Mouse (Mus musculus) forebrain, embryonic 12.5 days (tissue): ENCODE measurements at regions not wholly inside any gene's neighbourhood (a gene's known extent, or its start where the extent isn't known, plus 50 kb on each side); places are given as distances from the start of the nearest gene placed in this dataset.

Experiments used
- ATAC-seq: fragments of 200-750 bp; cut with Nextera tagmentation; 2 replicates; pipeline ENCODE4 v1.8.0; 2017; ENCODE audit warnings: moderate TSS enrichment; ENCODE audit not compliant: low FRiP score
- H3K27ac ChIP-seq: fragments of 300-500 bp; sonication (generic); 2 replicates; pipeline ENCODE4 v1.5.1; 2016; ENCODE audit warnings: mild to moderate bottlenecking
- H3K27me3 ChIP-seq: fragments of 300-500 bp; sonication (generic); 2 replicates; pipeline ENCODE4 v1.6.1; 2016; ENCODE audit warnings: mild to moderate bottlenecking
- H3K36me3 ChIP-seq: fragments of 300-500 bp; sonication (generic); replicated peaks from 2 replicates; pipeline ENCODE4 v1.6.1; 2016; ENCODE audit warnings: mild to moderate bottlenecking
- H3K4me1 ChIP-seq: fragments of 300-500 bp; sonication (generic); 2 replicates; pipeline ENCODE4 v1.6.1; 2016
- H3K4me2 ChIP-seq: fragments of 300-500 bp; sonication (generic); 2 replicates; pipeline ENCODE4 v1.6.1; 2016; ENCODE audit warnings: mild to moderate bottlenecking, moderate library complexity
- H3K4me3 ChIP-seq: fragments of 300-500 bp; sonication (generic); replicated peaks from 2 replicates; pipeline ENCODE4 v1.5.1; 2016; ENCODE audit warnings: mild to moderate bottlenecking
- H3K9ac ChIP-seq: fragments of 300-500 bp; sonication (generic); 2 replicates; pipeline ENCODE4 v1.6.1; 2016; ENCODE audit warnings: mild to moderate bottlenecking
- H3K9me3 ChIP-seq: fragments of 300-500 bp; sonication (generic); 2 replicates; pipeline ENCODE4 v1.6.1; 2016
- WGBS: fragments of 180-500 bp; shearing (Covaris S2); methylation state at CpG from one replicate; pipeline ENCODE4 v1.1.7; 2016; 5-methylcytosine and 5-hydroxymethylcytosine counted together

GRCm38 (mm10) chr13:107449598-107450179, 427.8 kb upstream of the Kif2a start:
- Histone ChIP-seq H3K4me1 (no peaks in the 10 kb centered on the region), H3K36me3 (no peaks in the 10 kb centered on the region), H3K27ac (no peak overlapping the region), H3K9ac (no peak overlapping the region), H3K4me2 (no peak overlapping the region), H3K27me3 (no peaks in the 10 kb centered on the region), H3K9me3 (no peaks in the 10 kb centered on the region), H3K4me3 (no peak overlapping the region)
- 77% methylated on average over 11 of the region's 11 CpGs for WGBS
- ATAC-seq = 0 out of 2 replicates have a peak, but pooled peaks have one; percentile 14

DNA sequence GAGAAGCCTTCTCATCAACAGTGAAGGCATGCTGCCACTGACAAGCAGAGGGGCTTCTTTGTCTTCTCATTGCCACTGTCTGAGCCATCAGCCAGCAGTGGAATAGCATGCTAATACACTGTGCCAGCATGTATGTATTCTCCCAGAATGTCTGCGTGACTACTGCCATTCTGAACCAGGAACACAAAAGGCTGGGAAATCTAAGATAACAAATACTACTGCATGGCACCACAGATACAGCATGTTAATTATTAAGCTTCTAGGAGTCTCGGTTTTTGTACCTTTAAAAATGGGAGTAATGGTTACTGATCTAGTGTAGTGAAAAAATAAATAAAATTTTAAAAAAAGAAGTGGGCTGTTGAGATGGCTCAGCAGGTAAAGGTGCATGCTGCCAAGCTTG, 425.9 kb upstream of the Kif2a start:
- Histone ChIP-seq H3K36me3 (no peaks in the 10 kb centered on the region), H3K4me1 (no peaks in the 10 kb centered on the region), H3K4me3 (no peak overlapping the region), H3K27me3 (no peaks in the 10 kb centered on the region), H3K4me2 (no peak overlapping the region), H3K9me3 (no peaks in the 10 kb centered on the region), H3K27ac (no peak overlapping the region), H3K9ac (no peak overlapping the region)
- WGBS = 84% methylated on average over 2 of the region's 2 CpGs
- ATAC-seq = no peak

GRCm38 (mm10) chr13:107419363-107420155, 397.6 kb upstream of the Kif2a start:
- Histone ChIP-seq H3K9ac (no peak overlapping the region), H3K4me1 (no peaks in the 10 kb centered on the region), H3K4me2 (no peak overlapping the region), H3K4me3 (no peak overlapping the region), H3K27me3 (no peaks in the 10 kb centered on the region), H3K9me3 (no peaks in the 10 kb centered on the region), H3K27ac (no peak overlapping the region), H3K36me3 (no peaks in the 10 kb centered on the region)
- no peak for ATAC-seq
- 78% methylated on average over 3 of the region's 3 CpGs for WGBS

GRCm38 (mm10) chr13:107410267-107410666, 388.3 kb upstream of the Kif2a start:
- no peak for ATAC-seq
- H3K36me3 ChIP-seq = no peaks in the 10 kb centered on the region
- H3K27ac ChIP-seq = no peak overlapping the region
- H3K27me3 ChIP-seq = no peaks in the 10 kb centered on the region
- no peak overlapping the region for H3K9ac ChIP-seq
- H3K9me3 ChIP-seq = no peaks in the 10 kb centered on the region
- H3K4me3 ChIP-seq = no peak overlapping the region
- no peak overlapping the region for H3K4me2 ChIP-seq
- H3K4me1 ChIP-seq = peaks cover 14% of the 10 kb centered on the region

DNA sequence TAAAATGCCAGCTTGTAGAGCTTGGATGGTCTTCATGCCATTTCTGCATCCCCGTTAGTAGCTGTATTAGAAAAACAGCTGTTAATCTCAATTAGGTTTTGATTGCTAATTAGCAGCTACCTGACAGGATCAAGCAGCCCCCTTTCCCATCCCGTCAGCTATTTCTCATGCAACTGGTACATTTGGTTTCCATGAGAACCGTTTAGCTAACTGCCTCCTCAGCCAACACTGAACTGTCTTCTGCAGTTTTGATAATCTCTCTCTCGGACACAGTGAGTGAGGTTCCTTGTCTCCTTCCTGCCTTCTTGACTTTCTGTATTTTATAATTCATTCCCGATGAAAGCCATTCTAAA, 385.7 kb upstream of the Kif2a start:
- peak; percentile 70; the same call in 1 of the 2 replicates for ATAC-seq
- Histone ChIP-seq H3K27me3 (no peaks in the 10 kb centered on the region), H3K9me3 (no peaks in the 10 kb centered on the region), H3K27ac (peak overlapping the region; percentile 77), H3K4me1 (peaks cover 14% of the 10 kb centered on the region), H3K36me3 (no peaks in the 10 kb centered on the region), H3K4me2 (peak overlapping the region; percentile 11; the same call in 1 of the 2 replicates), H3K4me3 (no peak overlapping the region), H3K9ac (no peak overlapping the region)
- WGBS = 41% methylated on average over 5 of the region's 5 CpGs

DNA sequence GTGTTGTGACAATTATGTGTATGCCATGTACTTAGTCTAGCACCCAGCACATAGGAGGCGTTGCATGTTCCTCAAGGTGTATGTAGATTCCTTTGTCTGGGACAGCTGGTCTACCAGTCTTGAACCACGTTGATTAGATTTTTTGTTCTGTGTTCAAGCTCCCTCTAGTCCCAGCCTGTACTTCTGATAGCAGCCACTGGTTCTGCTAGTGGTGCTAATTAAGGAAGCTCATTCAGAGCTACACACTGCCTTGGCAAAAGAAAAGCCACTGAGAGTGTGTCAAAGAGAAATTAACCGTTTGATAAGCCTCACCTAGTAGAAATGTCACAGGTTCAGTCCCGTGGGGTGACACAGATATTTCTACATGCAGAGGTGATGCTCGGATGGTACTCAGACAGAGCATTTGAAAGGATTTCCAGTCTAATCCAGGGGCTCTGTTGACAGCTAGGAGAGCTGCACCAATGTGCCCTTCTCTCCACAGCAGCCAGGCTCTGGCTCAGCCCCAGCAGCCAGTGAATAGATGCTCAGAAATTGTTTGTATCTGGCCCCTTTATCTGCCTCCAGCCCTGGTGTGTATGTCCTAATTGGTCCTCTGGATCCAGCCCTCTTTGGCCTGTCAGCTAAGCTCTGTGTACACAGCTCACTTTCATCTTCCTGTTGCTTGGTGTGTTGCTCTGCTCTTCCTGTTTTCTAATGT, 385.2 kb upstream of the Kif2a start:
- peak; percentile 92 for ATAC-seq
- no peaks in the 10 kb centered on the region for H3K27me3 ChIP-seq
- H3K36me3 ChIP-seq = no peaks in the 10 kb centered on the region
- 40% methylated on average over 5 of the region's 5 CpGs for WGBS
- H3K4me1 ChIP-seq = peaks cover 14% of the 10 kb centered on the region
- no peak overlapping the region for H3K4me3 ChIP-seq
- no peak overlapping the region for H3K9ac ChIP-seq
- H3K9me3 ChIP-seq = no peaks in the 10 kb centered on the region
- peak overlapping the region; percentile 11; the same call in 1 of the 2 replicates for H3K4me2 ChIP-seq
- H3K27ac ChIP-seq = peak overlapping the region; percentile 77

DNA sequence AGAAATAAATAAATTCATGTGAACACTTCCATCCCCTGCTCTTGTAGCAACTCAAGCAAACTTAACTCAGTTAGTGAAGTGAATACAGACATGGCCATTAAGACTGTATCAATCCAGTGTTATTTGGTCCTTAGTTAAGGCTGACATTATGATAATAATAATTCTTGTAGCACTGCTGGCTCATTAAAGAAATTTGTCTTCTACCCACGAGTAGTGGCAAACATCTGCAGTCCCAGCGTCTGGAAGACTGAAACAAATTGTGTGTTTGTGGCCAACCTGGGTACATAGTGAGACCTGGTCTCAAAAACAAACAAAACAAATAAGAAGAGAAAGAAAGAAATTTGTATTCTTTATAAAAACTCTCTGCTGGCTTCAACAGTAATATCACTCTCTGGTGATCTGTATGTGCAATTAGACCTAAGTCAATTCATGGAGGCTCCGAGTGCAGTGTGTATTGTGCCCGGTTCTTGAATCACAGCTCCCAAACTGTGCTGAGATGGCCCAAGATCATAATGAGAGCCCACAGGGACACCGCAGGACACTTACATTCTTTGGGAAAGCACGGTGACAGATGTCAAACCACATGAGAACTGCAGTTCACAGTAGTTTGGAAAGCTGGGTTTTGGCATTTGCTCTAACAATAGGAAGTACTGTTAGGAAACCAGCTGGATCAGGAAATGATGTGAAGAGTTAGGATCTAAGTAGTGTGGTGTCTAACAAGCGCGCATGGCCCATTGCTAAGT, 376.9 kb upstream of the Kif2a start:
- 60% methylated on average over 8 of the region's 8 CpGs for WGBS
- Histone ChIP-seq H3K4me2 (no peak overlapping the region), H3K4me3 (no peak overlapping the region), H3K27ac (no peak overlapping the region), H3K36me3 (no peaks in the 10 kb centered on the region), H3K9ac (no peak overlapping the region), H3K9me3 (no peaks in the 10 kb centered on the region), H3K4me1 (no peaks in the 10 kb centered on the region), H3K27me3 (no peaks in the 10 kb centered on the region)
- ATAC-seq = no peak

- Histone ChIP-seq H3K36me3 (no peaks in the 10 kb centered on the region), H3K27ac (no peak overlapping the region), H3K4me2 (no peak overlapping the region), H3K9ac (no peak overlapping the region), H3K9me3 (no peaks in the 10 kb centered on the region), H3K4me3 (no peak overlapping the region), H3K4me1 (no peaks in the 10 kb centered on the region), H3K27me3 (no peaks in the 10 kb centered on the region)
- 87% methylated on average over 2 of the region's 2 CpGs for WGBS
- no peak for ATAC-seq
Observed at GRCm38 (mm10) chr13:107396036-107396435, 374.1 kb upstream of the Kif2a start.

DNA sequence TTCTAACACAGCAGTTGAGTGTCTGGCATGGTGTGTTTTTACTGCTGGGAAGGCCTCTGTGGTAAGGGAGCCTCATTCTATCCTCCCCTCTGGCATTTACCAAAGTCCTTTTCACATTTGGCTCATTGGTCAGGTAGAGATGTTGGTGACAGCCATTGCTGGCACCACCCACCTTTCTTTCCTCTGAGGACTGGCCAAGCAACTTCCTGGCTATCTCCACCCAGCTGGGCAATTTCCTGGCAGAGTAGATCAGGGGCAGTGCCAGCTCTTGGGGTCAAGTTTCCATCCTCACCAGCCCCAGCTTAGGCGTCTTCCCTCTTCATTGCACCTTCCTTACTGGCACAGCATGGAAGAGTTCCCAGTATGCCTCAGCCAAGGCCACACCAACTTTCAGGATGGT, 372.5 kb upstream of the Kif2a start:
- Histone ChIP-seq H3K9ac (no peak overlapping the region), H3K27ac (no peak overlapping the region), H3K4me2 (no peak overlapping the region), H3K4me3 (no peak overlapping the region), H3K27me3 (no peaks in the 10 kb centered on the region), H3K9me3 (no peaks in the 10 kb centered on the region), H3K36me3 (no peaks in the 10 kb centered on the region), H3K4me1 (no peaks in the 10 kb centered on the region)
- no peak for ATAC-seq
- 94% methylated on average over 1 of the region's 1 CpGs for WGBS

DNA sequence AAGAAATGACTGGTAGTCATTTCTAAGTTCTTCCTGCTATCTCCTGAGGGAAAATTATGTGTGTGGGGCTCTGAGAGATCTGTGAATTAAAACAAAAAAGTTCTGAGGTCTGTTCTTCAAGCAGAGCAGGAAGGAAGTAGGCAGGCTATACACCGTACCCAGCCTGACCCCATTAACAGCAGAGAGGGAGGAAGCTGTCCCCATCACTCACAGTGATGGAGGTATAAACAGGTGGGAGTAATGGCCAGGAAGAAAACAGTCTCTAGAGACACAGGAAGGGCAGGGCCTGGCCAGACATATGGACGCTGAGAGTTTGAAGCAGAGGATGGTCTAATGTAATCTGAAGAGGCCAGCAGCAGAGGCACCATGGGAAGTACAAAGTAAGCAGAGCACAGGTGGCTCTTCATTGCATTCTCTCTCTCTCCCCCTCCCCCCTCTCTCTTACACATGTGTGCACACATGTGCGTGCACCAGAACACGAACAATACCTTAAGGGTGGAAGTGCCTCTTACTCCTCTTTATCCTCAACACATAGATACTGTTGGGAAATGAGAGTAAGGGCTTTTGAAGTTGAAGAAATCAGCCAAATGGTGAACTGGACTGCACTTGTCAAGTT, 367.7 kb upstream of the Kif2a start:
- WGBS = 87% methylated on average over 4 of the region's 4 CpGs
- Histone ChIP-seq H3K9me3 (no peaks in the 10 kb centered on the region), H3K36me3 (no peaks in the 10 kb centered on the region), H3K27me3 (no peaks in the 10 kb centered on the region), H3K9ac (no peak overlapping the region), H3K27ac (no peak overlapping the region), H3K4me2 (no peak overlapping the region), H3K4me1 (no peaks in the 10 kb centered on the region), H3K4me3 (no peak overlapping the region)
- no peak for ATAC-seq

DNA sequence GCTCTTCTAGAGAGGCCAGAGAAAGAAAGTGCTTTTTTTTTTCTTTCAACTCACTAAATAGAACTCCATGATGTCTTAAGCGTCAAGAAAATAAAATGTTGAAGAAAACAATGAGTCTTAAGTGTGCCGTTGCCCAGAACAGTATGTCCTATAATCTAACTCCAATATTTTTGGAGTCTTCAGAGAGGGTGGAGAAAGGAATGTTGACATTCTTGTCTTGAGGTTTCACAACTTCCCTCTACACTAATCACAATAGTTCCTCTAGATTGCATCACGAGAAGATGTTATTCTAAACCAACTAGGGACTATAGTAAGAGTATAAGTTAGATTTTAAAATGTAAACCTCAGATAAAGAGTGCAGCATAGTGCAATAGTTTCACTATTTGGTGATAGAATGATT, 367.1 kb upstream of the Kif2a start:
- Histone ChIP-seq H3K4me2 (no peak overlapping the region), H3K27ac (no peak overlapping the region), H3K4me1 (no peaks in the 10 kb centered on the region), H3K9me3 (no peaks in the 10 kb centered on the region), H3K36me3 (no peaks in the 10 kb centered on the region), H3K4me3 (no peak overlapping the region), H3K9ac (no peak overlapping the region), H3K27me3 (no peaks in the 10 kb centered on the region)
- no peak for ATAC-seq
- 91% methylated on average over 3 of the region's 3 CpGs for WGBS

DNA sequence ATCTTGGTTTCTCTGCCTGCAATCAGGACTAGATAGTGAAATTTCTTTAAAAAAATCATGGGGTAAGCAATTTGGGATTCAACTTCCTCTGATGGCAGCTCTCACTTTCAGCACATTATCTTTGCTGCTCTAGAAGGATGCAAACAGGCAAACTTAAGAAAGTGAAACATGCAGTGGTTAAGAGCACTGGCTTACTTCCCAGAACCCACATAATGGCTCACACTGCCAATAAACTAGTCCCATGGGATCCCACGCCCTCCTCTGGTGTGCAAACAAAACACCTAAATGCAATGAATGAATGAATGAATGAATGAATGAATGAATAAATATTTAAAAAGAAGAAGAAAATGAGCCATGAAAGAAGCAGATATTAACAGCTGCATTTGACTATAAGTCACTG, 356.1 kb upstream of the Kif2a start:
- H3K27ac ChIP-seq = no peak overlapping the region
- no peaks in the 10 kb centered on the region for H3K27me3 ChIP-seq
- 93% methylated on average over 1 of the region's 1 CpGs for WGBS
- ATAC-seq = no peak
- no peak overlapping the region for H3K9ac ChIP-seq
- no peak overlapping the region for H3K4me3 ChIP-seq
- no peaks in the 10 kb centered on the region for H3K4me1 ChIP-seq
- no peaks in the 10 kb centered on the region for H3K36me3 ChIP-seq
- no peaks in the 10 kb centered on the region for H3K9me3 ChIP-seq
- no peak overlapping the region for H3K4me2 ChIP-seq
